Mouse (Mus musculus) cerebellum, adult 8-10 months (tissue): ENCODE results near the gene Trcg1.
A peak's percentile ranks its signal among the peaks of the same experiment; 100 is the strongest.

Experiments used
- DNase-seq: peaks from one replicate; pipeline ENCODE4 v3.0.0; 2022

Trcg1 gene

DNA sequence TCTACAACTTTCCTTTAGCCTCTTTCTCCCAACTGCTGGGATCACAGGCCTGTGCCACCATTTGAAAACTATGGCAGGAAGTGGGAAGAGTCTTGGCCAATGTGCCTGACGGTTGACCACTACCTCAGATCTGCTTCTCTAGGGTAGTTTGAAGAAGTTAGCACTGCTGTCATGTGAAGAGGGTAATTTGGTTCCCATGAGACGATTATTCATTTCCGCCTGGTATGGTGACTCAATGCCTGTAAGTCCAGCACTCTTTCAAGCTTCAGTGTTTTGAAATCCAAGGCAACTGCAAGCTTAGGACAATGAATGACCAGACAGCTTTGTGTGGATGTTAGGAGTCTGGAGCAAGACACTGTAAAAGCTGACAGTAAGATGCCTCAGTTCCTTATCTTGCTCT is 2.6 kb upstream of the Trcg1 start:
- DNase-seq: no peak

DNA sequence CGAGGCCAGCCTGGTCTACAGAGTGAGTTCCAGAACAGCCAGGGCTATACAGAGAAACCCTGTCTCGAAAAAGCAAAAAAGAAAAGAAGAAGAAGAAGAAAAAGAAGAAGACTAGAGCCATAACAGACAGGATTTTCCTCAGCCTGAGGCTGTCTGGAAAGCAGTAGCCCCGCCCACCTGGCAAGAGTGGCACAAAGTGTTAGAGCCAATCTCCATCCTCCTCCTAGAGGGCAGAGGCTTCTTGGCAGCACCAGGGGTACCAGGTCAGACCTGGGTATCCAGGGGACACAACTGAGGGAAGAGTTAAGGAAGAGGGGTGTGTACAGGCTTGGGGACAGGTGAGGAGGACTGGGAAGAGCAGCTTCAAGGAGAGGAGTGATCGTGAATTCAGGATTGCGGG is 1.3 kb downstream of the Trcg1 start:
- DNase-seq: no peak

DNA sequence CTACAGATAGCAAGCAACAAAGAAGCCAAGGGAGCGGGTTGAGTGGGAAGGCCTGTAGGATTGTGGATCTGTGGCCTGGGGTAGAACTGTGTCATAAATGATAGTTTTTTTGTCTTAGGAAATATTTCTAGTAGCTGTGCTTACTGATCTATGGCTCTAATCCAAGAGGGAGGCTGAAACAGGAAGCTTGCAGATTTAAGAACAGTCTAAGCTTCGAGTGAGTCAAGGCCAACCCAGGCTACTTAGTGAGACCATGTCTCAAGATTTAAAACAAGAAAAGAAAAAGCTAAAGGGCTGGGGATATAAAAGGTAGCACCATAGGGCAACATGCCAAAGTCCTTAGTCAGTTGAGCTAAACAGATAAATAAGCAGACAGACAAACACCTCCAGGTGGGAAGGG is 1.9 kb downstream of the Trcg1 start:
- DNase-seq: no peak

DNA sequence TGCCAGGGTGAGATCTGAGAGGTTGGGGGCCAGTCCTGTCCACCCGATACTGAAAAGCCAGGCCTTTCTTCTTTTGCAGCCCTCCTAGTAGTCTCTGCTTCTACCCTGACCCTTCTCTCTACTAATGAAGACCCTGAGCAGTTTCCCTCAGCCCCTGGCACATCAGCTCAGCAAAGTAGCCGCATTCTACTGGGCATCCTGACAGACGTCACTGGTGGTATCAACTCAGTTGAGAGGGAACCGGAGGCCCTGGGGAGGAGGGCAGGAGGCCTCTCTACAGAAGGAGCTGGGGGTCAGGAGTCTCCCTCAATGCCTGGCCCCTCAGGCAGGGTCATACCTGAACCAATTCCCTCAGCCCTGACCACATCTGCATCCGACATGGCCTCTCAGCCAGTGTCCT is 4.8 kb downstream of the Trcg1 start:
- no peak for DNase-seq

DNA sequence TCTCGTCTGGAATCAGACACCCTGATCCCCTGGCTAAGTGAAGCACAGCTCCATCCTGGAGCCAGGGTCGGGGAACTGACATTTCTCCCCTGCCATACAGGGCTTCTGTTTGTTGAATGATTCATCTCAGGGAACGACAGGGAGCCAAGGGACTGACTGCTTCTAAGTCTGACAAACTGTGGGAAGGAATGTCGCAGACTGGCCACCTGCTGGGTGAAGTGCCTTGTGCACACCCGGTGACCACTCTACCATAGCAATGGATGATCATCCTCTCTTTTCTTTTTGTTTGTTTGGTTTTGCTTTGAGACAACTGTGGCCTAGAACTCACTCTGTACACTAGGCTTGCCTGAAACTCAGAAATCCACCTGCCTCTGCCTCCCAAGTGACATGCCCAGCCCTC is 6.6 kb downstream of the Trcg1 start:
- no peak for DNase-seq

DNA sequence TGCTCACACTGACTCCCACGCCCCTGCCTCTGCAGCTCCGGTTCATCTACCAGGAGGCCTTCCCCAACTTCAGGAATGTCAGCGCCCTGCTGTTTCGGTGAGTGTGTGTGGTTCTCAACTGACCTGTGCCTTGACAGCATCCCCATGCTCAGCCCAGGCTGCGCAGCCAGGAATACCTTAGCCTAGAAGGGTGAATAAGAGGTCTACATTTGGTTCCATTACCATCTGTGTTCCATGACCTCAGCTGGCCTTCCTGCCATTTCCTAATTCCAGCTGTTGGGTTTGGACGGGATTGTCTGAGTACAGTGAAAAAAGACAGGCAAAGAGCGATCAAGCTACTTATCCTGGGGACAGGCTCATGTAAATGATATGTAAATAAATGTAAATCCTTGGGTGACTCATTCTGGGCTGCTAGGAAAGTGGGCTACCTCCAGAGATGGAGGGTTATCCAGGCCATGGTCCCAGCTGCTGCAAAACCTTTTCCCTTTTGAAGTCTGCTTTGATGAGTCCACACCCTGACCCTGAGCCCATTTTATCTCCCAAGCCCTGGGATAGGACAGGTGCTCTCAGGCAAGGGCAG is 7.8 kb downstream of the Trcg1 start:
- no peak for DNase-seq

DNA sequence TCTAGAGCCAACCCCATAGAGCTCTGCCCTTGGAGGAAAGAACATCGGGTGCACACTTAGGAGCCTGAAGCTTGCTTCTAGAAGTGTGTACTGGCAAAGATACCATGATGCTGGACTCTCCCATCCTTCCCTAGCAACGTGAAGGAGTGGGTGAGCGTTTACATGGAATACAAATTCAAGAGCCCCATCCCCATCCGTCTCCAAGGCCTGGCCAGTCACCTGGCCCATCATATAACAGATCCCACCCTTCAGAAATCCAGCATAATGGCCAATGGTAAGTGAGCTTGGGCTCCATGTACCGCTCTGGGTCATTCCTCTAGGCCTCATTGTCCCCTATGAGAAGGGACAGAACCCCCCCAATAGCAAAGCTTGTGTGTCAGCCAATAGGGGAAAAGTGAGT is 10.1 kb downstream of the Trcg1 start:
- DNase-seq: no peak

DNA sequence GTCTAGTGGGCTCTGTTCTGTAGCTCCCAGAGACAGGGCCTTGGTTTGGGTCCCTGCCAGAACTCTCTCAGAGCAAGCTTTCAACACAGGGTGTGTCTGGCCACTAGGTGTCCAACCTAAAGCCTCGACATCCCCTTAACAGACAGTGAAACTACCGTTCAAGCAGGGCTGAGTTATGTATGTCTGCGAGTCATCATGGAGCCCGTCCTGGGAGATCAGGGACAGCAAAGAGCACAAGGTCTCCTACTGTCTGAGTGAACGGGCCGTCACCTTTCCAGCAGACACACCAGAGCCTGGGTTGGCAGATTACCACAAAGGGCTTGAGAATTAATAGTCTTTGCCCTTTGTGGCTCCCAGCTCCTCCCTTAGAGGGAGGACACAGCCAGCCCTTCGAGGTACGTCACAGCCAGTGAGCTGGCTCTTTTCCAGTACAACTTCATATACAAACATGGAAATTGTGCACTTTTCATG is 10.9 kb downstream of the Trcg1 start:
- no peak for DNase-seq

DNA sequence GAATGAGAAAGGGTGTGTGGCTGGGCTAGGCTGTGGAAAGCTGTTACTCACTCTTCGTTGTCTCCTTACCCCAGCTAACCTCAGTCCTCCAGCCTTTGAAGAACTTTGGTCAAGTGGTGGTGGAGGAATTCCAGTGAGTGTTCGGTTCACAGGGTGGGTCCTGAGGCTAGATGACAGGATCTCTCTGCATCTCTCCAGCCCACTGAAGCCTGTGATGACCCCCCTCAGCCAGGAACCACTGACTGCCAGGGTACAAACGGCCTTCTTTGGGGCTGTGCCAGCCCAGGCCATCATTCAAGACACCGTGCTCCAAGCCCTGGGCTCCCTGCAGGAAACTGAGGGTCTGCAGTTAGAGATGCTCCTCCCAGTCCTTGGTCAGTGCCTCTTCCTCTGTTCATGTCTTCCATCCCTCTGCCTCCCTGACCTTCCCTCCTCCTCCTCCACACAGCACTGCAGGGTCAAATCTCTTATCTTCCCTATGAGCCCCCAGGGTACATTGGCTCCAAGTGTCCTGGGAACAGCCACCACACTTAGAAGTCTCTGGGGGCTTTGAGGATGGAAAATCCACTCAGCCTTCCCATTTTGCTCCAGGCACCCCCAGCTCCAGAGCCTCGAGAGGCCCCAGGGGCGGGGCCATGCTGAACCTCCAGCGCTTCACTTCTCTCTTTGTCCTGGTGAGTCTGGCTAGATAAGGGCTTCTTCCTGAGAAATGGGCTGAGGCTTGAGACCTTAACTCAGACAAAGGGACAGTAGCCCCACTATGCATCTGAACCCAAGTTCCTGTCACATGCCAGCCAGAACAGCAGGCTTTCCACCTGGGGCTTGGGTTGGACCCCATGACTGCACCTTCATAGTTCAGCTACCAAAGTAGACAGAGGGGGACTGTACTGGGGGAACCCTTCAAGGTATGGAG is 11.9 kb downstream of the Trcg1 start:
- DNase-seq: no peak

DNA sequence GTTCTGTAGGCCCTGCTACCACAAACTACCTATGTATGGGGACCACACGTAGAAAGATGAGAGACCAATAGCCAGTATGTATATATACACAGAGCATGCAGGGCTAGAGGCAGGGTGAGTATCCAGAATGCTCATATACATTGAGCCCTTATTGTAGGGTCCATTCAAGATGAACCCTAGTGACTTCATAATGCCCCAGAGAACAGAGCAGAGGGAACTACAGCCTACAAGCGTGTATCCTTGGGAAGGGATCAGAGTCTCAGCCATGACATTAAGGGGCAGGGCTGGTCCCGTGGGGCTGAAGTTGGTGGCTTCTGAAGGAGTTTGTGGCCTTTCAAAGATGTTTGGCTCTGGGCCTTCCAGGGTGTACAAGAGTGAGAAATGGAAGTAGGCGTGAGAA is 13.7 kb downstream of the Trcg1 start:
- DNase-seq: no peak

DNA sequence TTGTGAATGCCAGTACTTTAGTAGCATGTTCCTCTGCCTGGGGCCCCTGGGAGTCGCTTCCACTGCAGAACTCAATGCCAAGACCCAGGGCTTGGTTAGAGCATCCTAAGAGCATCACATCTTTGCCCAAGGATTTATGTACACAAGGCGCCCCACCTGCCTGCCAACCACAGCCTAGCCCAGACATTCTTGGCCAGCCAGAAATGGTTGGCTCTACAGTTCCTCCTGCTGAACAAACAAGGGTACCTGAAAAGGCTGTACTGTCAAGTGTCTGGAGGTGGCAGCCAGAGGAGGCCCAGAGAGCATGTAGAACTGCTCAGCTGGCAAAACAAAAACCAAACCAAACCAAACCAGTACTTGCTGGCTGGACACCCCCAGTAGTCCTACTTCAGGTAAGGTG is 14.8 kb downstream of the Trcg1 start:
- no peak for DNase-seq

DNA sequence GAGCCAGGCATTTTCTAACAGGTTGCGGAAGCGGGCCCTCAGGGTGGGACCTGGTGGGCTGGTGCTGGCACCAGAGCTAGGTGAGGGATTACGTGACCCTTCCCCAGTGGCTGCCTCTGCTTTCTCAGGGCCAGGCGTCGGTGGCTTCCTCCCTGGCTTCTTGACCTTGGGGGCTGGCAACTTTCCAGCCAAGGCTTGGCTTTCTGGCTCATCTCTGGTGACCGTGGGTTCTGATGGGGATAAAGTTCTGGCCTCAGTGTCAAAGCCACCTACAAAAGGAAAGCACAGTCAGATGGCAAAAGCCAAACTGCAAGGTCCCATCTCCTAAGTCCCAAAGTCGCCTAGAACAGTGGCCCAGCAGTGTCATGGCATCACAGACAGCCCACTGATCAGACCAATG is 17.7 kb downstream of the Trcg1 start:
- DNase-seq: no peak

DNA sequence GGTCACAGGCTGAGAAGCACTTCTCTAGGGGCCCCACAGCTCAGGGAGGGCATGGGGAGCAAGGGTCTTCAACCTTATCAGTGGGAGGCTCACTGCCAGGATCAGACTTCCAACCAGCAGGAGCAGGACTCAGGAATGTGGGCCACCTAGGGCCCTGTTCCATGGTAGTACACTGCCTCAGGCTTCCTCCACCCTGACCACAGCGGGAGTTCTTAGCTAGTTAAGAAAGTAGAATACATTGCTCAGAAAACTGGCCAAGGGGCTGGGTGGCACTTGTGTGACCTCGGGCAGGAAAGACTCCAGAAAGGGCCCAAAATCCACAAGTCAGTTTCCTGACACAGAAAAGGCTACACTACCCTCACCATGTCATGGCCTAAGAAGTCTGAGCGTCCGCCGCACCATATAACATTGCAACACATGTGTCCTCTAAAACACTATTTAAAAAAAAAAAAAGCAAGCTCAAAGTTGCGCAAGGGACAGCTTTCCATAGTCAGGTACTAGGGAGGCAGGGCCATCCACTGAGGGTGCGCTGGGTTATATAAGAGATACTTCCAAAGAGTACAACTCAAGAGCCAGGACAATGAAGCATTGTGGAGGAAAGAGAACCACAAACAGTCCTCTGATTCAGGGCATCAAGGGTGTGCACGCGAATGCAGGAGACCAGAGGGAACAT is 18.6 kb downstream of the Trcg1 start:
- no peak for DNase-seq

DNA sequence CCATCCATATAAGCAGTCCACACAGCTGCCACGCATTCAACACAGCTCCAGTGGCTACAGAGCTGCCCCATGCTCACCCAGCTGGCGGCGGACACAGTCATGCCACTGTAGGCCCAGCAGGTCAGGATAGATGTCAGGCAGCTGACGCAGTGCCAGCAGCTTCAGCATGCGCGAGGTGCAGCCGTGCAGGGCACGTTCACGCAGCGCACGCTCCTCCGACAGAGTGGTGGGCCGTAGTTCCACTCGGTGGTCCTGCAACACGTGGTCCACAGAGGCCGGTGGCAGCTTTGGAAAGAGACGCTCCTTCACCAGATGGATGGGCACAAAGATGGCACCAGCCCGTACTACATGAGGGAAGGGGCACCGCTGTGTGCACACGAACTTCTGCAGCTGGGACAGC is 20.0 kb downstream of the Trcg1 start:
- no peak for DNase-seq

DNA sequence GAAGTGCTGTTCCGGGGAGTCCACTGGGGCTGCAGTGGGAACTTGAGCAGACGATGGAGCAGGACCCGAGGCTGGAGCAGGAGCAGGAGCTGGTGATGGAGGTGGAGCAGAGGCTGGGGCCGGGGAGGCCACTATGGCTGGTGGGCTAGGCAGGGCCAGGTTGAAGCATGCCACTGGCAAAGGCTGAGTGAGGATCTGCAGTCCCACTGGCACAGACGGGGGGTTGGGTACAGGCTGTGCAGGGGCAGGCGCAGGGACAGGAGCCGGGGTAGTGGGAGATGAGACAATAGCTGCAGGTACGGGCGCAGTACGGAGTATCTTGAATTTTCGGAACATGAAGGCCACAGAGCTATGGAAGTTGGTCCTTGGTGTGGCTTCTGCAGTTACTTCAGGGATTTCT is 20.5 kb downstream of the Trcg1 start:
- DNase-seq: no peak

DNA sequence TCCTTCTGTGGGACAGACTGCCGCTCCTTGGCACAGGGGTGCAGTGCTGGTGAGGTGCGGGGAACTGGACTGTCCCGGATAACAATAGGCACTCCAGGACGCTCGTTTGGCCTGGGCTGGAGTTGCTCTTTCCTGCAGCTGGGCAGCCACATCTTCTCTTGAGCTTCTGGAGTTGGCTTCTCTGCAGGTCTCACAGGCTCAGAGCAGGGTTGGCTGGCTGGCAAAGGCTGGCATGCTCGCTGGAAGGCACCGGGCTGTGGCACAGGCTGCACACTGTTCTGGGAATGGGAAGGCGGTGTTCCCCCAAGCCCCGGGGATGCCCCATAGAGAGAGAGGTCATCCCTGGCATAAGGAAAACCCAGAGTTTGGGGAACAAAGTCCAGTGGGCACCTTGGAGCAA is 21.3 kb downstream of the Trcg1 start:
- no peak for DNase-seq

DNA sequence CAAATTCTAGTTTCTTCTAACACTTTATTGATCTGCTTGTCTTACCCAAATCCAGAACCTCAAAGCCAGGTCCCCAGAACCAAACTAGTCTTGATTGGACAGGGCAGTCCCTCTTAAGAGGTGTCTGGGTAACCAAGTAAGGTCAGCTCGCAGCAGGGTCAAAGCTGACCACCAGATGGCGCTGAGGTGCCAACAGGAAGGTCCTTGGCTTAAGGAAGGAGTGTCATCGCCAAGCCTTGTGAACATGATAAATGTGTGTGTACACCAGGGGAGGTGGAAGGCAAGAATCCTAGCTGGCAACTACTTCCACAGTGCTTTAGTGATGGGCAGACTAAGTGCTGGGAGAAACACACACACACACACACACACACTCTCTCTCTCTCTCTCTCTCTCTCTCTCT is 23.4 kb downstream of the Trcg1 start:
- peak; percentile 94 for DNase-seq

DNA sequence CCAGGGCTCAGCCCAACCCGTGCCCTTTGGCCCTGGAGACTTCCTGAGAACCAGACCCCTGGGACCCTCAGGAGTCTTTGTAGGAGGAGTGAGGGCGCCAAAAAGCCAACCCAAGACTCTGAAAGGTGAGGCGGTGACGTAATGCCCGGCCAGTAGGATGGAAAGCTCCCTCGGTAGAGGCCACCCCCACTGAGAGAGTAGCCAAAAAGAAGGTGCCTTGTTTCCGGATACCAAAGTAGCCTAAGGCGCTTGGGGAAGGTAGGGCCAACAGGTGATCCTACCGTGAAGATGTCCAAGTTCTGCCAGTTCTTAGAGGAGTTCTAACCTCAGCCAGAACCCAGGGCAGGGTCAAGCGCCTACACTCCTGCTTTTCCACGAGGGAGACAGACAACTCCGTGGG is 24.6 kb downstream of the Trcg1 start:
- no peak for DNase-seq

DNA sequence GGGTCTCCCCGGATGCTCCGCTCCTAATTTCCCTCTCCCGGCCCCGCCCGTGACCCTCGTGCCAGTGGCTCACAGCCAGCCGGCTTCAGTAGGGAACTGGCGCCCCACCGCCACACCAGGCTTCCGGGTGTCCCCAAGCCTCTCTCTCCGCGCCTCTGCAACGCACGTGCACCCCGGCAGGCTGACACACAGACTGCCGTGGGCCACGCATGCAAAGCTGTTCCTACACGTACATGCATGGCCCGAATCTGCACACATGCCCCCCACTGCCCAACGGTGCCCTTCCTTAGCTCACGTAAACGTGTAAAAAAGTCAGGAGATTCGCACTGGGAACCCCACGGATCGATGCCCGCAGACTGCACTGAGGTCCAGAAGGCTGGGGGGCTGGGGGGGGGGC is 25.2 kb downstream of the Trcg1 start:
- peak; percentile 35 for DNase-seq

DNA sequence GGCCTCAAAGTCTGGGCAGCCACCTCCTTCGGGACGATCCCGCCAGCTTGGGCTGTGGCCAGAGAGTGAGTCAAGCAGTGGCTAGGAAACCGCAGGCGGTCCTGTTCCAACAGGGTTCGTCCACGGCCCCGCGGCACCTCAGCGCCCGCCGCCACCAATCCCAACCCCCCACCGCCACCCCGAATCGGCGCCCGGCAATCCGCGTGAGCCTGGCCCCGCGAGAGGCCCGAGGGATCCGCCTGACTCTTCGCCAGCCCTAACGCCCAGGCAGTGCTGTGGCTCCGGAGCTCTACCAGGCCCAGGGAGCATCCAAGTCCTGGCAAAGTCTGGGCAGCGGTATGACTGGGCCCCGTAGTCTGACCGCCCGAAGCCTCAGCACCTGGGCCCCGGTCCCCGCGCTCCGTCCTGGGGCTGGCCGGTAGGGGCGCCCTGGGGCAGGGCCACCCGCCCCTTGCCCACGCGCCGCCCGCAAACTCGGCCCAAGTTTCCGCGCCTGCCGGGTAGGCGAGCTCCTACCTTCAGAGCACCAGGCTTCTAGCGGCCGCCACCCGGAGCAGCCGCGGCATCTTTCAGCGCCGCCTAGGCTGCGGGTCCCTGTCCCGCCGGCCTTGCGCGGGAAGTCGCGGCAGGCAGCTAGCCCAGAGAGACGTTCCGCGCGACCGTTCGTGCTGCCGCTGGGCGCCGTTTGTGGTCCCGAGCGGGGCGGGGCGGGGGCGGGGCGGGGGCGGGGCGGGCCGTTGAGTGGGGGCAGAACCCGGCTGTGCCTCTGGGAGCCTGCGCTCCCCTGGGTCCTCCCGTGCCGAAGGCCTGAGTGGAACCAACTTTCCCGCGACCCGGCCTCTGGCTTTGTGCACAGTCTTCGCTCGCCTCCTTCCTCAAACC is 25.8 kb downstream of the Trcg1 start, which contains the start of gene 1700017B05Rik:
Gene 1700017B05Rik (minus strand): TSS at position 700 of the 882 bp plus-strand sequence.
- DNase-seq: peak; percentile 70

DNA sequence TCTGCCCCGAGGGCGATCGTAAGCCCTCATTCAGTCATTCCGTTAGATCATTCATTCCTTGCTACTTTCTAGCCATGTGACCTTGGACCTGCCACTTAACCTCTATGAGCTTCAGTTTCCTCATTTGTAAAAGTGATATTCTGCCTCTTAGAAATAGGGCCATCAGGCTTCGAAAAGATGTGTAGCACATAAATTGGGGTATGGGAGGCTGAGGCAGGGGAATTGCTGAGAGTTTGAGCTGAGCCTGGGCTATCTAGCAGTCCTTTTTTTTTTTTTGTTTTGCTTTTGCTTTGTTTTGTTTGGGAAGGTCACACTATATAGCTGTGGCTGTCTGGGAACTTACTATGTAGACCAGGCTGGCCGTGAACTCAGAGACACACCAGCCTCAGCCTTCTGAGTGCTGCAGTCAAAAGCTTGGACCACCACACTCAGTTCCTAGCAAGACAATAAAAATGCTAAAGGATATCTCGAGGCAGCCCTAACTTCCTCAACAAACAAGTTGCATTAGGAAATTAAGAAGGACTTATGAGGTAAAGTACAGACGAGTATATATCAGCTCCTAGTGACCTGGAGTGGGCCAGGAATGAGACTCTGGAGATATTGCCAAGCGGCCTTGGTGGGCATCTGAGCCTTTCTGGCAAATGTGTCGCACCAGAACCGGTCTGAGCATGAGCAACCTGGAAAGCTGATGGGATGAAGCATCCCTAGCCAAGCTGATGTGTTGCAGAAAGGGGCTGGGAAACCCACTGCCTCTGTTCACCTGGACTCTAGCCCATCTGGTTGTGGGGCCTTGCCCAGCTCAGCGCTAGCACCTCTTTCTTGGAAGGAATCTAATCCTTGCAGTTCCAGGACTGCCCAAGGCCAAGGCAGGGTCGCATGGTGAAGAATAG is 26.7 kb downstream of the Trcg1 start:
- DNase-seq: no peak

DNA sequence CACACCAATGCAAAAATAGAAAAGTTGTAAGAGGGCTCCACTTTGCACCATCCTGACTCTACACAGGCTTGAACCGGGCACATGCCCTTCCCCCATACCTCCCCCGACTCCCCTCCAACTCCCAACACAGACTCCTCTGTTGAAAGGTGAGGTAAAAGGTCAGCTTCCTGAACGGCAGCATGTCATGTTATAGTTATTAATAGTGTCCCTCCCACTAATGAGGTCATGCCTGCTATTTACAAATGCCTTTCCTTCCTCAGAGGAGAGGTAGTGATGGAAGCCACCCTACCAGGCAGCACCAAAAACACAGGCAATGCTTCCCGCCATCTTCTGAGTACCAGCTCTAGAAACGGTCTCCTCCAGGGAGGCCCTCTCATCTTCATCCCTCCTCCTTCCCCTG is 28.8 kb downstream of the Trcg1 start:
- no peak for DNase-seq
